Mouse (Mus musculus) urinary bladder, adult 18-20 months (tissue): ENCODE measurements around the gene Dnajc13.

Source experiments
- DNase-seq, 2 experiments: peaks; one replicate each; pipeline ENCODE4 v3.0.0; 2022; ENCODE audit warnings: low spot score in 2 of 2, mixed read lengths in 2 of 2

Dnajc13 gene

DNA sequence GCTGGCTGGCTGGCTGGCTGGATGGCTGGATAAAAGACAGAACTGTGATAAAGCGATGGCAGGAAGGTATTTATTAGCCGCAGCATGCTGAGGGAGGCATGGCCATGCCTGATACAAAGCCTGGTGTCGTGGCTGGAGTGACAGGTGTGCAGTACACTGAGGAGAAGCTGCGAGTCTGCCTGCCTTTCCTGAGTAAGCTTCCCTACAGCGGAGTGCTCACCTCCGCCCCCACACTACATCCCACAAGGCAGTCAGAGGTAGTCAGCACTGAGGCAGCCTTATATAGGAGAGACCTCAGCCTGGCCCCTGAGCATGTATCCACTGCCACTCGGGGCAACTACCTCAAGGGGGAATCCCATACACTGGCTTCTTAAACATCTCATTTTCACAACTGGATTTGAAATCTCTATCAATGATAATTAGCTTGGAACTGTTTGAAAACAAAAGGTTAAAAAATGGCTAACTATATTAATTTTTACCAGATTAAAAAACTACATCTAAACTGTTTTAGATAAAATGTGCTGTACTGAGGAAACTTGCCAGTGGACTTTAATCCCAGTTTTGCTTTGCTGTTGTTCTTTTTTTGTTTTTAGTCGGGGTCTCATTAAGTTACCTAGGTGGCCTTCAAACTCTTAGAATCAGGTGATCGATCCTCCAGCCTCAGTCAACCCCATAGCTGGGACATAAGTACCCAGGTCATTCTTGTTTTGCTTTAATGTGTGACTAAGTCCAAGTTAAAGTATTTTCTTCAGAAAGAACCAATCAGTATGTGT, 8.1 kb downstream of the Dnajc13 start:
- no peak for DNase-seq

DNA sequence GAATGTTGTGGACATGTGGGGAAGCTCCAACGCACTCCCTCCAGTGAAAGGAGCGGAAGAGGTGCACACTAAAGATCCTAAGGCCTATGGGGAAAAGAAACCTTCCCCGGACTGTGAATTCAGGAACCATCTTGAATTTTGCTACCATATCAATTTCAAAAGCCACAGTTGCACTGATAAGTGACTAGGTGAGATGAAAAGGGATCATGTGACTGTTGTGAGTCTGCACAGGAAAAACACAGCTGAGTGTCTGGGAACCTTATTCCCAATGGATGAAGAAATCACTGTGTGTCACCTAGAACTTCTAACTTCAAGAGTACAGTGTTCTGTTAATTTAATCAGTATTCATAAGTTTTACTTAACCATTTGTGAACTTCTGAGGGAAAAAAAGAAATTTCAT, 10.1 kb downstream of the Dnajc13 start:
- no peak for DNase-seq

DNA sequence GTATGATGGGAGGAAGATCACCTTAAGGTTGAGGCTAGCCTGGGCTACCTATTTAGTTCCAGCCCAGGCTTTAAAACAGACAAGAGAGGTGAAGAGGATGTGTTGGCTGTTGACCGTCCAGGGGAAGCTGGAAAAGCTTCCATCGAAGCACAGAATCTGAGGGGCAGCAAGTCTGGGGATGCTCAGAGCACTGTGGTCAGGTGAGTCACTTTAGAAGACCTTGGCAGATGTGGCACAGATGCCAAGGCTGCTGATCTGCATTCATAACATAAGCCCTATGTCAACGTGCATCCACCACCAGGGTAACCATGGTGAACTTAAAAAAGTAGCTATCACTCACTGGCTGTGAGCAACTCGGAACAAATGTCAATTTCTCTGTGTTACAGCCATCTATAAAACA, 11.0 kb downstream of the Dnajc13 start:
- DNase-seq, result no peak

DNA sequence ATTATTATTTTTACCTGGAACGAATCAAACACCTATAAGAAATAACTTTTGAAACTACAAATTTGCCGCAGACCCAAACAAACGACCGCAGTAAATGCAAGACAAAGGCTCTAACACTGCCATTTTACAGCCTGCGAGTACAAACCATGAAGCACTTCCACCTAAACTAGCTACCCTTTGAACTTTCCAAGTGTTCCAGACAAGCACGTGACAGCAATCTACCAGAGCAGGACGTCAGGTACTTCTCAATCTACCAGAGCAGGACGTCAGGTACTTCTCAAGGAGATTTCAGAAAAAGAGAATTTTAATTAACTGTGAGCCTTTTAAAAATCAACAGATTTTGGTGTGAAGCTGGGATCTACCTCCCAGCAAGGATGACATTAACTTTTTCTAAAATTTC, 11.6 kb downstream of the Dnajc13 start:
- no peak for DNase-seq

DNA sequence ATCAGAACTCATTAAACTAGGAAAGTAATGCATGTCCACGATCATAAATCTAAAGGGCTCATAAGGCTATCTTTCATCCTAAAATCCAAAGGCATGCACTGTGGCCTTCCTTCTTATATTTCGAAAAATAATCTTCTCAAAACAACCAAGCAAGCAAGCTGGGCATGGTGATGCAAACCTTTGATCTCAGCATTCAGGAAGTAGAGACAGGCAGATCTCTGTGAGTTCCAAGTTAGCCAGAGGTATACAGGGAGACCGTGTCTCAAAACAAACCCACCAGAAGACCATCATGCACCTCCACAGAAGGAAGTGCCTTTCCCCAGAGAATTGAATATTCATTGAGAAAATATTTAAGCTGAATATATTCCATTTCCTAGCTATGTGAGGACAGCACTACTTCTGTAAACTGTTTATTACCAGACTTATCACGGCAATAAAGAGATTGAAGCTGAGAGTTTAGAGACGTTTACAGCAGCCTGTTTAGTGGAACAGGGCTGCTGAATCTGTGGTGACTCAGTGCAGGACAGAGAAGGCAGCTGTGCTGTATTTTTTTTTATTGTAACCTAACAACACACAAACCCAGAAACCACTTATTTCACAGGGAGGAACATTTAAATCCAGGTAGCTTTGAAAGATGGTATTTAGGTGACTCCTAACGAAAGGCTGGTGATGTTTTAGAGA, 15.3 kb downstream of the Dnajc13 start:
- DNase-seq, result no peak

DNA sequence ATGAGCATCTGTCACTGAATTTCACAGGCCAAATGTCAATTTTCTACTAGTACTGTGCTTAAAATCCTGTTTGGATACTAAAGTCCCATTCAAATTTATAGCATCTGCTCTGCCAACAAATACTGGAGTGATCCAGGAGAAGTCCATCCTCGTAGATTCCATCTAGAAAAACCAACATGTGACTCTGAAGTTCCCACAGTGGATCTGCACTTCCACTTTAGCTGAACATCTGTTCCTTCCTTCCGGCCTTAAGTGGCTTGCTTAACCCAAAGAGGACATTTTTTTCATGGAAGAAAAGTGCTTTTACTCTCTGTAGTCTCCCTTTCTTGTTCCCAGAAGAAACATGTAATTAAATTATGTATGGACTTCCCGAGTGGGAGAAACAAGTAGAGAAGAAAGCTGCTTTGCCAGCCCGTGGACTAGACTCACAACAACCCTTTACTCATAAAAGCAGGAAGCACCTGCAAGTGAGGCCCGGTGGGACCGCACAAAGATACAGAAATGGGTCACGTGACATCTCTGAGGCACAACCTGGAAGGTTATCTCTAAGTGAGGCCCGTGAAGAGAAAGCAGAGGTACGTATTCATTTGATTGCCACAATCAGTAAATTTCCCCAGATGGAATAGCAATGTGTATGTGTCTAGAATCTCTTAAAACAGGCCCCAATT, 18.8 kb downstream of the Dnajc13 start:
- no peak for DNase-seq

DNA sequence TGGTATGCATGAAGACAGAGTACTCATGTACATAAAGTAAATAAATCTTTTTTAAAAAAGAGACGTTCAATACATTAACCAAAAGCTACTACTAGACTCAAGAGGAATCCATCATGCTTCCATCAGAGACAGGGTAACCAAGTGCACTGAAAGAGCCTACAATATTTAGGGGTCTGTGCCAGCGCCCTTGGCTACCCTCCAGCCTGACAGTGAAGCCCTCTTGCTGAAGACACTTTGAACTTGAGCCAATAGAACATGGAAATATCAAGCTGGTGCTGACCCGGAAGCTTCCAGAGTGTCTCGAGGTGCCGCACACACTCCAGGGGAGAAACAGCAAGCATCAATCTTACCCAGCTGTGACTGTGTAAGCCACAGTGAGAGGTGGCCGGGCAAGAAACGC, 22.6 kb downstream of the Dnajc13 start:
- DNase-seq, result no peak

DNA sequence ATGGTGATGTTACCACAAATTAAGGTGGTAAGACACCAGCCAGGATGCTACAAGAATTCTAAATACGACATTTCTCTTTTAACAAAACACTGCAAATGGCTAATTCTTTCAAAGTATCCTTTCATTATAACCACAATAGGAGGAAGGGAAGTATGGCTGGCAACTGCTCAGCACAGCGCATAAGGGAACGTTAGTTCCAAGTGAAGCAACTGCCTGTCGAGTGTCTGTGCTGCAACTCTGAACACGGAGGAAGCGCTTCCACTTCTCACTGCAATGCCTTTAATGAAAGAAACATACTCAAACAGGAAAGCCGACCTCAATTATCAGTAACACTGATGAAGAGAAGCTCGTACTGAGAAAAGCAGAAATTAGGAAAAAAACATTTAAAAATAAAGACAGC, 23.7 kb downstream of the Dnajc13 start:
- no peak for DNase-seq

DNA sequence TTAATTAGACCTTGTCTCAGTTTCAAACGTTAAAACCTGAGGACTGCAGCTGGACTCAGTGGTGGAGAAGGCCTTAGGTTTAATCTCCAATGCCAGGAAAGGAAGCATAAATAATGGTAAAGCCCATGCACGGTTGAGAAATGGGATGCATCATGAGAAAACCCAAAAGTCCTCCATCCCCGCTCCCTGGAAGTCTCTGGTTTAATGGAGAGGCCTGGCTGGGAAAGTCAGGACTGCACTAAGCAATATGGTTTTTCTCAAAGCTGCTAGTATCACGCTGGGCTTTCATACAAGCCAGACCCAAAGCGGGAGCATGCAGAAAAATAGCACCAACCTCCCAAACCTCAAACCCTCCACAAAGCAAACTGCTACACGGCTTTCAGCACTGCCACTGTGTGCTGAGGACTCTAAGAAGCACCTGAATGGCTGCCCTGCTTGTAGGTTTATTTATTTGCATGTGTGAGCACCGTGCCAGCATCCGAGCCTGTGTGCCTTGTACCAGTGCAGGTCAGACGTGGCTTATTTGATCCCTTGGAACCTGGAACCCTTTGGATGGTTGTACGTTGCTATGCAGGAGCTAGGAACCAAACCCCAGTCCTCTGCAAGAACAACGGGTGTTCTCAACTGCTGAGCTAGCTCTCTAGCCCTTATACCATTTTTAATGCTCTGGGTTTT, 26.3 kb downstream of the Dnajc13 start:
- DNase-seq, result no peak

DNA sequence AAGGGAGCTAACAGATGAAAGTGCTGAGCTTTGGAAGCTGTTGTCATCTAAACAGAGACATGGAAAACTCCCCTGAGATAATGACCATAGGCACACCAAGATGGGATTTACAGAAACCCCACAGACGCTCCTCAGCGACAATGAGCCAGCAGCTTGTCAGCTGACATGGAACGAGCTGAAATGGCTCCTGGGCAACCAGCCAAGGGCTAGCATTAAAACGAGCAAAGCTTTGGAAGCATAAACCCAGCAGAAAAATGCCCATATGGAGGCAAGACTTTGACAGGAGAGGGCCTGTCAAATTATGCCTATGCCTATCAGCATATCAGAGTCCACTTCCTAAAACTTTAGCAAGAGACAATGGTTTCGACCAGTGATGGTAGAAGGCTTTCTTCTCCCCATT, 27.0 kb downstream of the Dnajc13 start:
- DNase-seq, result no peak

DNA sequence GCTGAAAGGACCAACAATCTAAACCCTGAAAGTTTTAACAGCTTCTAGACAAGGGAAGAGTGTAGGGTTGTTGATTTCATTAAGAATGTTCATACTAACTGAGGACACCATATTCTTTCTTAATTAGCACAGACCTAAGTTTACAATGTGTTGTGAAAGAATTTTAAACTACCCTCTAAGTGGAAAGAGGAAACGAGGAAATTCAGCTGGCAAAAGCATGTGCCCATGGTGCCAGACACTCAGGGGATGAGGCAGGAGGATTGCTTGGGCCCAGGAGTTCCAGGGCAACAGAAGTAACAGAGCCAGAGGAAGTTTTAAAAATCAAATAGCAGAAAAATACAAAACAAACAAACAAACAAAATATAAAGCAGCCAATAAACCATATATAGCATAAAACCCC, 28.9 kb downstream of the Dnajc13 start:
- DNase-seq, result no peak

DNA sequence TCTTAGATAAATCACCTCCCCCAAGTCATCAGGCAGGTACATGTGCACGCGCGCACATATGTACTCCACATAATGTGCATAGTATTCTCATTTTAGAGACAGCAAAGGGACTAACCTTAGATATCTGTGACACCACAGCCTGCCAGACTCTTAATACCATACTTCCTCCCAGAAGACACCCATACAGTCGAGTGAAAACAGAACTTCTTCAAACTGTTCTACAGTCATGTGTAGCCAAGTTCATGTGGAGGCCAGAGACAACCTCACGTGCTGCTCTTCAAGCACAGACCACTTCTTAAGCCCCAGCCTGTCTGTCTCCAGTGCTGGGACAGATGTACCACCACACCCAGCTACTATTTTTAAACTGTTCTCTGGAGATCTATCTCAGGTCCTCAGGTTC, 29.7 kb downstream of the Dnajc13 start:
- DNase-seq, result no peak

DNA sequence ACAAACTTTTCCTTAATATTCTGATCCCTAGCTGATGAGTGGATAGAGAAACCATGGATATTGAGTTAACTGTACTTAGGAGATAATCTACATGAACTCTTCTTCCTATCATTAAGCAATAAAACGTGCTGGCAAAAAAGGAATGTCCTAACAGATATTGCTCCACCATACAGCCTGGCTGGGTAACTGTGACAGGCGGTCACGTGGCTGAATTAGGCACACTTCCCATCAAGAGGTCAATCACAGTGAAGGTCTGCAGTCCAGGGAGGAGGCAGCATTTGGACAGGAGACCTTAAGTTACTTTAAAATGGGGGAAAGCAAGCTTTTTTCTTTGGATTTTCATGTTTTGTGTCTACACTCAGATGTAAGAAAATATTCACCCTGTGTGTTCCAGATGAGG, 30.7 kb downstream of the Dnajc13 start:
- no peak for DNase-seq

DNA sequence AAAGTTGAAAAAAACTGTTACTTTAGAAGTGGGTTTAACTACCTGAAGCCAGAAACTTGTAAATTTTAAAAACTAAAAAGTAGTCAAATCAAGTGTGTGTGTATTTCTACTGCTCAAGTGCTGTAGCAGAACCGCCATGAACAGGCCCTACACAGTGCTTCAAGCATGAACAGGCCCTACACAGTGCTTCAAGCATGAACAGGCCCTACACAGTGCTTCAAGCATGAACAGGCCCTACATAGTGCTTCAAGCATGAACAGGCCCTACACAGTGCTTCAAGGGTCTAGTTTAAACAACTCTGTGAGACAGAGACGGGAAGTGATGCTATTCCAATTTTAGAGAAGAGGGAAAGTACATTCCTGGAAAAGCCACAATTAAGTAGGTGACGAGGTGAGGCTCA, 51.3 kb downstream of the Dnajc13 start:
- no peak for DNase-seq

DNA sequence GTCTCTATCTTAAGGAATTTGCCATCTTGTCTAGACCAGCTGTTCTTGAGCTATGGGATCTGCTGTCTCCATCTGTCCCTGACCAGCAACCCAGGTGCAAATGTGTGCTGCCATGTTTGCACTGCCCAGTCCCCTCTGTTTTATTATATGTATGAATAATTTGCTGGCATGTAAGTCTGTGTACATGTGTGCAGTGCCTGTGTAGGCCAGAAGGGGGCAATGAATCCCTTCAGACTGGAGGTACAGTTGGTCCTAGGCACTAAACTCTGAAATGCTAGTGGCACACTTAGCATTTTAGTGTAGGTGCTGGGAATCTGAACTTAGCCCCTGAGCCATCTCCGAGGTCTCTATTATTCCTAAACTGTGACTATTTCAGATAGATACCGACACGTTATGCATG, 58.9 kb downstream of the Dnajc13 start:
- peak in 1 of 2 experiments; percentile 11 for DNase-seq

DNA sequence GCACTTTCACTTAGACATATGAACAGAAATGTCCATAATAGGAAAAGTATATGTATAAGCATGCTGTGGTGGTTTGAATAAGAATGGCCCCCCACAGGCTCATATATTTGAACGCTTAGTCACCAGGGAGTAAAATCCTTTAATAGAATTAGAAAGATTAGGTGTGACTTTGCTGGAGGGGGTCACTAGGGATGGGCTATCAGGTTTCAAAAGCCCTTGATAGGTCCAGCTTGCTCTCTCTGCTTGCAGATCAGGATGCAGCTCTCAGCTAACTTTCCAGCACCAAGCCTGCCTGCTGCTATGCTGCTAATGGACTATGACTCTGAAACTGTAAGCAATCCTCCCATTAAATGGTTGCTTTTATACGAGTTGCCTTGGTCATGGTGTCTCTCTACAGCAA, 68.2 kb downstream of the Dnajc13 start:
- DNase-seq, result no peak

DNA sequence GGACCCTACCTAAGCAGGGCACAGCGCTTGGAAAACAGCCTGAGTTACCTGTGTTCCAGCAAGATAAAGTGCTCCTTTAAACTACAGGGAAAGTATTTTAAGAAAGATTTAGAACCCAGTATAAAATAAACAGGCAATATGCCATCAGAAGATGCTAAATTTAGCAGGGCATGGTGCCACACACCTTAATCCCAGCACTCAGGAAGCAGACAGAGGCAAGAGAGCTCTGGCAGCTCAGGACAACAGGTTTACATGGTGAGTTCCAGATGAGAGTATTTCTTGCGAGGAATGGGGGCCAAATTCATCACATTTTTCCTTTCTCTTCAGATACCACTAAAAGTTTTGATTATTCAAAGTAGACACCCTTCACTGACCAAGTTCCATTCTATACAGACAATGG, 68.8 kb downstream of the Dnajc13 start:
- no peak for DNase-seq

DNA sequence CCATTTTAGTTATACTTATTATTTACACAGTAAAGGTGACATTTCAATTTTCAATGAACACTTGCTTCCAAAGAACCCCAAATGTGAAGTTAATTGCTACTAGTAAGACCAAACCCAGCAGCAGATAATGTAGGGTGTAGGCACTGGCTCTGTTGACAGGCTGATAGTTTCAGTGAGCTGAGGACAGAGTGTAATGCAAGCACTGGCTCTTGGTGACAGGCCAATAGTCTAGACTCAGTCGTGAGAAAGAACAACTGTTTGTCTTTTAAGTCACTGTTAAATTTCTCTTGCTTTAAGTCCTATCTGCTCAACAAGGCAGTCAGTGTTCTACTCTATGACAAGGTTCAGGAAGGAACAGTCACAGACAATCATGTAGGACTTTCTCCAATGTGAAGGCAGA, 69.4 kb downstream of the Dnajc13 start:
- no peak for DNase-seq

DNA sequence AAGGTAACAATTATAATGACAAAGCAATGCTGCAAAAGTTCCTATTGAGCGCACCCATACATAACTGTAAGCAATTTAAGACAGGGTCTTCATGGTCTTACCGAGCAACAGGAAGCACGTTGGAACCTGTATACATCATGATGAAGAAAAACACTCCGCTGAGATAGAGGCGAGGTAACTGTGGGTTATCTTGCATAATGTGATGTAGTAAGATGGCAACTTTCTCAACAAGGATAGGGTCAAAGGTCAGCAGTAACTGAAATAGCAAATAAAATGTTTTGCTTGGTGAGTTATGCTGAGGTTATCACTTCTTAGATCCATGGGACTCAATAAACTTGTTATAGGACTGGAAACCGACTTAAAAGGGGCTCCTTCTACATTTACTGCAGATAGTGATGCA, 70.2 kb downstream of the Dnajc13 start:
- no peak for DNase-seq

DNA sequence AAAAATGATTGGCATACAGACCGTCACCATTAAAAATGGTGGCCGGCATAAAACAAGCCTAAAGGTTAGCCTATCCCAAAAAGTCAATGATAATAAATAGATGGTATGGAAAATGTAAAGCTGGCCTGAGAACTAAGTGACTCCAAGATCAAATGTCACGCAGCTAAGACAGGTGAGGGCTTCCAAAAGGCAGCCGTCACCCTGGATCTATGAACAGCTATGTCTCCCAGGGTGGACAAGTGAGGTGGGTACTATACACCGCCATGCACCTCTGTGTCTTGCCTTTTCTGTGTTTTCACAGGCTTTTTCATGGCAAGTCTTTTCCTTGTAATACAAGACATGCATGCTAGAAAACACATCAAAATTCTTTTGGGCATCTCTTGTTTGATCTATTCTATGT, 73.1 kb downstream of the Dnajc13 start:
- no peak for DNase-seq

DNA sequence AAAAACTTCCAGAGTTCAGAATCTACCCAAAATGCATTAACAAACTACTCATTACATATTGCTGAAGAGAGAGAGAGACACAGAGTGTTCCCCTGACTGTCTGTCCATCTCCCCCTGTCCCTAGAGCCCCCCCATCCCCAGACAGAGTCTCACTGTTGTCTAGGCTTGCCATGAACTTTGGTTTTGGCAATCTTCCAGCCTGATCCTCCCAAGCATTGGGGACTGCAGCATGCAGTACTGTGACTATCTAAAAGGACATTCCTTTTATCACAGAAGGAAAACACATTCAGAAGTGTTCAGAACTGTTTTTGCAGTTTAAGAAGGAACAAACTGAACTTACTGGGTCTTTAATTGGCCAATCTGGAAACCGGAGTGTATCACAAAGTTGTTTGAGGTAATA, 74.0 kb downstream of the Dnajc13 start:
- no peak for DNase-seq

DNA sequence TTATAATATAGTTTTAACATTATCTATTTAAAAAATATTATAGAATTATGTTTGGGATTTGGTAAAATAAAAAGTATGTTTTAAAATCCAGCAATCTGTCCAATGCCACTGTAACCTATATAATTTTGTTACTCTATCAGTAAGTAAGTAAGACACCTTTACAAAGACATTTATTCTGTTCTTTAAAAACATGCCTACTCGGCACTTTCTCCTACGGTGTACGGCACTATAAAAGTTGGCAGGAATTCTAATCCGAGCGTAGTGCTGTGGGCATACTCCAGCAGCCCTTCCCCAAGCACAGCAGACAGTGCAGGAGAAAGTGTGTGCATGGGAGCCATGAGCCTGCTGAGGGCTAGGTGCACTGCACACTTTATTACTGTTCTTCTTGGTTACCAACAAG, 75.7 kb downstream of the Dnajc13 start:
- DNase-seq, result no peak

DNA sequence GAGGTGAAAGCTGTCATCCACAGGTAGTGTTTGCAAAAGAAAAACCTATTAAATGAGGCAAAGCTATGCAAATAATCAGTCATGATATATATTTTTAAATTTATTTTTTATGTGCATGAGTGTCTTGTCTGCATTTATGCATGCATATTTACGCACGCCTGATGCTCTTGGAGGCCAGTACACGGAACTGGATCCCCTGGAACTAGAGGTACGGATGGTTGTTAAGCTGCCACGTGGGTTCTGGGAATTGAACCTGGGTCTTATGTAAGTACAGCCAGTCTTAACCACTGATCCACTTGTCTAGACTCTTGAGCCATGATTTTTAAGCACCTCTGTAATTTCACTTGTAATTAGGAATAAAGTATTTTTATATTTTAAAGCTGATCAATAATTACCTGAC, 79.5 kb downstream of the Dnajc13 start:
- DNase-seq, result no peak
